Mouse (Mus musculus): ENCODE data around the gene Snx19. TPM values are rescaled to one million over a fixed set of nuclear protein-coding genes. Genes with fewer than 3 reads are reported as not detected.
A peak's percentile ranks its signal among the peaks of the same experiment; 100 is the strongest.

The Snx19 gene
- polyA plus RNA-seq, 1 experiment from 2014 or later, result 8.6 TPM

DNA sequence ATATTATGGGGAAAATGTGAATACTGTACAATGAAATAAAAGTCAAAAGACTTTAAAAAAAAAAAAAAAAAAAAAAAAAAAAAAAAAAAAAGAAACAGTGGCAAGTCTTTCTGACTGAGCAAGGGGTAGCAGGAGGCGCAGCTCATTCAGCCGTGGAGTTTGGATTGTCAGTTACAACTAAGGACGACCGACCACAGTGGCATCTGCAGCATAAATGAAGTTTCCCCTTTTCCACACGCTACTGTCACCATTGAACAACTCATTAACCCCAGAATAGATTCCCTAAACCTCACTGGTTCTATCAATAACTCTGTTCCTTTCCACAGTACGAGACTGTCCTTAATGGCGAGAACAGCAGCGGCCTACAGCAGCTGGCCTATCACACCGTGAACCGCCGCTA is 5.0 kb downstream of the Snx19 start:
- no peak for TF ChIP-seq CTCF (IDR thresholded peaks at IDR 0.05; ENCODE audit: low read depth)
- Histone ChIP-seq H3K4me1 (replicated peaks; ENCODE audit: control insufficient read depth, insufficient read depth, low read length) (peaks cover 6% of the 10 kb centered on the region; the same call in 1 of the 2 replicates), H3K36me3 (ENCODE audit: control insufficient read depth, insufficient read depth) (peaks cover 37% of the 10 kb centered on the region), H3K9ac (ENCODE audit: low read depth, low read length) (no peak overlapping the region), H3K27ac (ENCODE audit: low read depth, low read length) (0 out of 2 replicates have a peak overlapping the region, but pooled peaks have one; percentile 28), H3K27me3 (replicated peaks; ENCODE audit: control insufficient read depth, insufficient read depth, low read length) (no peaks in the 10 kb centered on the region), H3K4me2 (replicated peaks; ENCODE audit: low read depth) (no peak overlapping the region), H3K9me3 (ENCODE audit: control insufficient read depth) (no peaks in the 10 kb centered on the region), H3K4me3 (ENCODE audit: low read depth, low read length) (no peak overlapping the region)
- no peak for ATAC-seq
- 95% methylated on average over 11 of the region's 11 CpGs for WGBS

DNA sequence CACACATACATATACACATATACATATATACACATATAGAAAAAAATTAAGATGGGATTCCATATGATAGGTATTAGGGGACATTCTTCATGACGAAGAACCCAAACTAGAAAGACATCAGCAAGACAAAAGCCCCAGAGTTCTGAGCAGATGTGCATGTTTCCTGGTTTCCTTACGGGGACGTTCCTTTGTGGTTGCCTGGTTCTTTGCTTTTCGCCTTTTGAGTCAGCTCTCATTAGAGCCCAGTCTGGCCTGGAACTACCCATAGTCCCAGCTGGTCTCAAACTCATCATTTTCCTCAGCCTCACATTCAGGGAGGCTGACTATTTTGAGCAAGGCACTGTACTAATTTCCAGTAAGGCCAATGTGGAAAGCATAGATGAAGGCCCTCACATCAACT is 7.0 kb downstream of the Snx19 start:
- Histone ChIP-seq H3K27me3 (replicated peaks; ENCODE audit: control insufficient read depth, insufficient read depth, low read length) (no peaks in the 10 kb centered on the region), H3K4me3 (ENCODE audit: low read depth, low read length) (no peak overlapping the region)
- ATAC-seq, result no peak

DNA sequence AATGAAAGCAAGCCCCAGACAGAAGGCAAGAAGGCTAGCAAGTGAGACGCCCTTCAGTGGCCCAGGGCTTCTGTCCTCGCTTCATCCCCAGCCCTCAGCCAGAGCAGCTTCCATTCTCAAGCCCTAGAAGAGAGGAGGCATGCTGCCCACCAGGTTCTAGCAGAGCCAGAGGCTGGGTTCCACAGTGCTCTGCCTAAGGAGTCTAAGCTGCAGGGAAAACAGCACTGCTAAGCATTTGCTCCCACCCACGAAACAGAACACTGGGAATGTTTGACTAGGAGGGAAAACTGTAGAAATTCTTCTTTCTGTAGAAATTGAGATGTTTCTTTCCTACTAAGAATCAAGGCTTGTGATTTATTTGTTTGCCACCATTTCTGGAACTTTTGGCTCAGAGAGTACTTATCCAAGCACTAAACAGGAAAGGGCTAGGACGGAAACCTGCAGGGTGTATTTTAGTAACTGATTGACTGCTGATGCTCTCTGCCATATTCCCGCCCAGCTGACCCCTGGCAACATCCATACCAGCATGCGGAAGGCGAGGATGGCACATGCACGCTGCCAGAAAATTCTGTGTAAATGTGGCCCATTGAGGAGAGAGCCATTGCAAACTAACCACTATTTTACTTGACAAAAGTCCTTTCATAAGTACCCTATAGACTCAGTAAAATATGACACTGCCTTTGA is 9.1 kb downstream of the Snx19 start:
- H3K4me2 ChIP-seq (replicated peaks; ENCODE audit: low read depth), result no peak overlapping the region
- no peaks in the 10 kb centered on the region for H3K4me1 ChIP-seq (replicated peaks; ENCODE audit: control insufficient read depth, insufficient read depth, low read length)
- H3K9ac ChIP-seq (ENCODE audit: low read depth, low read length), result no peak overlapping the region
- H3K27me3 ChIP-seq (replicated peaks; ENCODE audit: control insufficient read depth, insufficient read depth, low read length), result no peaks in the 10 kb centered on the region
- H3K9me3 ChIP-seq (ENCODE audit: control insufficient read depth), result no peaks in the 10 kb centered on the region
- H3K4me3 ChIP-seq (ENCODE audit: low read depth, low read length), result no peak overlapping the region
- TF ChIP-seq CTCF (IDR thresholded peaks at IDR 0.05; ENCODE audit: low read depth), result no peak
- H3K27ac ChIP-seq (ENCODE audit: low read depth, low read length), result no peak overlapping the region
- ATAC-seq, result no peak
- WGBS, result 91% methylated on average over 8 of the region's 8 CpGs
- H3K36me3 ChIP-seq (ENCODE audit: control insufficient read depth, insufficient read depth), result peaks cover 70% of the 10 kb centered on the region

More for the DNA sequence above, 7.0 kb downstream of the Snx19 start:
- H3K4me1 ChIP-seq (replicated peaks; ENCODE audit: control insufficient read depth, insufficient read depth, low read length), result no peaks in the 10 kb centered on the region
- no peak overlapping the region for H3K4me2 ChIP-seq (replicated peaks; ENCODE audit: low read depth)
- TF ChIP-seq CTCF (IDR thresholded peaks at IDR 0.05; ENCODE audit: low read depth), result no peak
- no peak overlapping the region for H3K27ac ChIP-seq (ENCODE audit: low read depth, low read length)
- no peaks in the 10 kb centered on the region for H3K9me3 ChIP-seq (ENCODE audit: control insufficient read depth)
- no peak overlapping the region for H3K9ac ChIP-seq (ENCODE audit: low read depth, low read length)
- H3K36me3 ChIP-seq (ENCODE audit: control insufficient read depth, insufficient read depth), result peaks cover 49% of the 10 kb centered on the region
- WGBS, result 93% methylated on average over 4 of the region's 4 CpGs

DNA sequence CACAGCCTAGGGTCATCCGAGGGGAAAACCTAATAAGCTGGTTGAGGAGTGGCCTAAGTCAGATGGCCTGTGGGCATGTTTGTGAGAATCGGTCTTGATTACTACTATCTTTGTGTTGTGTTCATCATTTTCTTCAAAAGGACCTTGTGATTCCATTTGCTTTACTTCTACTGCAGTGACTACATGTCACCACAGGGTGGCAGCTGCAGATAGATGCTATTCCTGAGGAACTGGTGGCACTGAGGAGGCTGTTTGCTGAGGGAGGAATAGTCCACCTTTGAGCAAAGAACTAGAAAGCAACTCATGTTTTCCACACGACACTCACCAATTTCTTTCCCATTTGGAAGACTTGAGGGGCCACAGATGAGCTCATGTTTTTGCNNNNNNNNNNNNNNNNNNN is 11.6 kb downstream of the Snx19 start:
- ATAC-seq, result no peak
- Histone ChIP-seq H3K4me3 (ENCODE audit: low read depth, low read length) (no peak overlapping the region), H3K9me3 (ENCODE audit: control insufficient read depth) (no peaks in the 10 kb centered on the region), H3K9ac (ENCODE audit: low read depth, low read length) (no peak overlapping the region), H3K4me2 (replicated peaks; ENCODE audit: low read depth) (no peak overlapping the region), H3K27me3 (replicated peaks; ENCODE audit: control insufficient read depth, insufficient read depth, low read length) (no peaks in the 10 kb centered on the region), H3K27ac (ENCODE audit: low read depth, low read length) (no peak overlapping the region), H3K4me1 (replicated peaks; ENCODE audit: control insufficient read depth, insufficient read depth, low read length) (no peaks in the 10 kb centered on the region), H3K36me3 (ENCODE audit: control insufficient read depth, insufficient read depth) (peaks cover 75% of the 10 kb centered on the region)
- TF ChIP-seq CTCF (IDR thresholded peaks at IDR 0.05; ENCODE audit: low read depth), result peak; percentile 84
- 59% methylated on average over 3 of the region's 3 CpGs for WGBS

DNA sequence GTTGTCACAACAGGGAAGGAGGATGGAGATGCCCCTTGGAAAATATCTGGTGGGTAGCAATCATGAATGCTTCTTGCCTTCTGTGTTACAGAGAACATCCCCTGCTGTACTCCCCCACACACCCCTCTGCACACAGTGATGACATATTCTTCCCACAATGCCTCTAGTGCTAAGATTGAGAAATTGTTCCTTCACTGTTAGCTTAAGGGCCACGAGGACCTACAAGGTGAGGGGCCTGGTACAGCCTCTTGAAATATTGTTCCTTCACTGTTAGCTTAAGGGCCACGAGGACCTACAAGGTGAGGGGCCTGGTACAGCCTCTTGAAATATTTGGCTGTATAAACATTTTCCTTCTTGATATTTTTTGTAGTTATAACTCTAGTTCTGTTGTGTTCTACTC is 14.9 kb downstream of the Snx19 start:
- Histone ChIP-seq H3K27me3 (replicated peaks; ENCODE audit: control insufficient read depth, insufficient read depth, low read length) (no peaks in the 10 kb centered on the region), H3K9me3 (ENCODE audit: control insufficient read depth) (no peaks in the 10 kb centered on the region), H3K4me2 (replicated peaks; ENCODE audit: low read depth) (no peak overlapping the region), H3K27ac (ENCODE audit: low read depth, low read length) (no peak overlapping the region), H3K4me3 (ENCODE audit: low read depth, low read length) (no peak overlapping the region), H3K9ac (ENCODE audit: low read depth, low read length) (no peak overlapping the region), H3K4me1 (replicated peaks; ENCODE audit: control insufficient read depth, insufficient read depth, low read length) (no peaks in the 10 kb centered on the region), H3K36me3 (ENCODE audit: control insufficient read depth, insufficient read depth) (peaks cover 67% of the 10 kb centered on the region)
- ATAC-seq, result no peak
- TF ChIP-seq CTCF (IDR thresholded peaks at IDR 0.05; ENCODE audit: low read depth), result no peak
- 80% methylated on average over 2 of the region's 2 CpGs for WGBS

DNA sequence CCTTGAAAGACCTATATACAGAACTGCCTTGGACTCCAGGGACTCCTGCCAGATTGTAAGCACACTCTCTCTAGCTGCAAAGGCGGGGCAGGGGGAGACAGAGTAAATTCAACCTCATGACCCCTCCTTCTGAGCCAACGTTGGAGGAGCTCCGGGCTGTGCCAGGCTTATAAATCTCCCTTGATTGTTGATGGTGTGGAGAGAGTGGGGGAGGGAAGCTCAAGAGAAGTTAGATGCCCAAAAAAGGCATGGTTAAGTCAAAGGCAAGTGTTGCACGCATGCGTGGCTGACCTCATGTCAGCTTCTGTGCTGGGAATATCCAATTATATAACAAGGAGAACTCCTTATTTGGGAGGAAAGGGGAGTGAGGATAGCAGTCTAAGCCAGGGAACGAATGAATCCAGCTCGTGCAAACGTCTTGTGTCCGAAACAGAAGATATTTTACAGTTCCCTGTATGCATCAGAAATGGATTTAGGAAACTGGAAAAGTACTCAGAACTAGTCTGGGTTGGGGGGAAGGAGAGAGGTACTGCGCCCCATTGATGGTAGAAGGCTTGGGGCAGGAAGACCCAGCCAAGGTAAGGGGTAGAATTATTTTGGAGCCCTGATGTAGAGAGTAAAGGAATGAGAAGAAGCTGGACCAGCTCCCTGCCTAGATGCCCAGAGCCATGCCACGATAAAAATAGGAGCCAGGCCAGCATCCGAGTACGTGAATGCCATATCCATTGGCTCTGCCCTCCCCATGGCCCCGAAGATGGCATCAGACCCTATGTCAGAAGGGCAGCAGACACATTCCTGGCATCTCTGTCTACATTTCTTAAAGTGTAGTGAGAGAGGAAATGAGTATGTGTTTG is 18.6 kb downstream of the Snx19 start:
- Histone ChIP-seq H3K4me2 (replicated peaks; ENCODE audit: low read depth) (no peak overlapping the region), H3K36me3 (ENCODE audit: control insufficient read depth, insufficient read depth) (peaks cover 60% of the 10 kb centered on the region), H3K4me1 (replicated peaks; ENCODE audit: control insufficient read depth, insufficient read depth, low read length) (no peaks in the 10 kb centered on the region), H3K9ac (ENCODE audit: low read depth, low read length) (no peak overlapping the region), H3K9me3 (ENCODE audit: control insufficient read depth) (no peaks in the 10 kb centered on the region), H3K27me3 (replicated peaks; ENCODE audit: control insufficient read depth, insufficient read depth, low read length) (no peaks in the 10 kb centered on the region), H3K27ac (ENCODE audit: low read depth, low read length) (peak overlapping the region; percentile 54), H3K4me3 (ENCODE audit: low read depth, low read length) (no peak overlapping the region)
- TF ChIP-seq CTCF (IDR thresholded peaks at IDR 0.05; ENCODE audit: low read depth), result no peak
- WGBS, result 60% methylated on average over 14 of the region's 14 CpGs
- peak; percentile 66; the same call in 1 of the 2 replicates for ATAC-seq

Data from intestine, postnatal 0 days (tissue).